Mouse (Mus musculus): Measurements from ENCODE around the gene Klhl26.
A peak's percentile ranks its signal among the peaks of the same experiment; 100 is the strongest.

Gene Klhl26

GRCm38 (mm10) chr8:70500386-70501301, 23.9 kb upstream of the Klhl26 start:
- peak; percentile 41 for DNase-seq

GRCm38 (mm10) chr8:70495771-70496062, 18.9 kb upstream of the Klhl26 start:
- DNase-seq: no peak

GRCm38 (mm10) chr8:70495001-70495770, 18.4 kb upstream of the Klhl26 start:
- DNase-seq: no peak

- DNase-seq: no peak
Observed at GRCm38 (mm10) chr8:70494416-70494945, 17.7 kb upstream of the Klhl26 start.

GRCm38 (mm10) chr8:70493692-70494415, 17.1 kb upstream of the Klhl26 start:
- no peak for DNase-seq

- no peak for DNase-seq
Observed at GRCm38 (mm10) chr8:70492664-70493640, 16.2 kb upstream of the Klhl26 start, which contains the start of gene Crlf1. TSS of gene Crlf1 (plus strand) at chr8:70493158.

GRCm38 (mm10) chr8:70490880-70491495, 14.2 kb upstream of the Klhl26 start:
- DNase-seq: no peak

- peak; percentile 53 for DNase-seq
Observed at GRCm38 (mm10) chr8:70490061-70490879, 13.5 kb upstream of the Klhl26 start.

GRCm38 (mm10) chr8:70489576-70489975, 12.8 kb upstream of the Klhl26 start:
- DNase-seq: no peak

- DNase-seq: no peak
Observed at GRCm38 (mm10) chr8:70488931-70489470, 12.2 kb upstream of the Klhl26 start.

GRCm38 (mm10) chr8:70487993-70488796, 11.4 kb upstream of the Klhl26 start:
- peak; percentile 65 for DNase-seq

GRCm38 (mm10) chr8:70486941-70487520, 10.3 kb upstream of the Klhl26 start, which contains the start of gene Tmem59l:
TSS of gene Tmem59l (minus strand) at chr8:70487358.
- DNase-seq: no peak

GRCm38 (mm10) chr8:70486191-70486681, 9.5 kb upstream of the Klhl26 start:
- DNase-seq: no peak

GRCm38 (mm10) chr8:70482943-70483342, 6.2 kb upstream of the Klhl26 start:
- DNase-seq: peak; percentile 83

GRCm38 (mm10) chr8:70481908-70482307, 5.1 kb upstream of the Klhl26 start:
- DNase-seq: no peak

GRCm38 (mm10) chr8:70477269-70477982, 658 bp upstream of the Klhl26 start:
- peak; percentile 48 for DNase-seq

GRCm38 (mm10) chr8:70471856-70472255, 4.9 kb downstream of the Klhl26 start:
- no peak for DNase-seq

- no peak for DNase-seq
Observed at GRCm38 (mm10) chr8:70469938-70470337, 6.8 kb downstream of the Klhl26 start.

Data from lung, postnatal 36 days (tissue).